Mouse (Mus musculus) spleen, postnatal 0 days (tissue): ENCODE data around the gene Chst15. TPM values are rescaled to one million over a fixed set of nuclear protein-coding genes. Genes with fewer than 3 reads are reported as not detected.

Source experiments
- polyA plus RNA-seq: library from polyadenylated mRNA; unstranded; fragments of >200 nt; fragmentation: Nextera tagmentation; extraction: Ambion mirVana; gene quantifications from 2 replicates; pipeline ENCODE4 v1.2.1, GENCODE M21; 2015

The Chst15 gene
- 18.8 and 21.3 TPM in 2 replicates for polyA plus RNA-seq

DNA sequence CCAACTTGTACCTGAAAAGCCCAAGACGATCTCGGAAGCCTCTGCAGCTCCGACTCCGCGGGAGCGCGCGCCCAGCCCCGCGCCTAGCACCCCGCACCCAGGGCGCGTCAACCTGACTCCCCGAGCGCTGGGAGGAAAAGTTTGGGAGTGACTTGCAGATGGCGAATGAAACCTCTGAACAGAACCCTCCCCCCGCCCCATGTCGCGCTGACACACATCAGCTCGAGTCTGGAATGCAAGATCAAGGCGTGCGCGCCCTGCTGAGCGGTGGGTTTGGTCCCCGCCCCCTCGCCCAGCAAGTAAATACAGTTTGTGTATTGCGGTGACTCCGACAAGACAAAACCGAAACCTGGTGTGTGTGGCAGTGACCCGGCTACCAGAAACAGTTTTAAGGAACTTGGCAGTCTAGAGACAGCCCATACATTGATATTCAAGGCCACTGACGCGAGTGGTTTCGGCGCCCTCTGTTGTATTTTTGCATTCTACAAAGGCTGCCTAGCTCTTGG is at the start of gene Chst15:
Chst15 (minus strand) TSS at position 193 of the 506 bp plus-strand sequence.

Other genes starting within 250 kb of the Chst15 start
- 0.41 and 0.46 TPM in 2 replicates for gene Cpxm2, start 162.5 kb downstream of the Chst15 start, polyA plus RNA-seq